Mouse (Mus musculus) liver, embryonic 11.5 days (tissue): ENCODE measurements around the gene Rprd2. TPM values are rescaled to one million over a fixed set of nuclear protein-coding genes. Genes with fewer than 3 reads are reported as not detected.
"Not testable (repeated sequence)": the region's sequence is repeated elsewhere in the genome, so short reads cannot be mapped to it uniquely, and the experiment has no call there.

Experiments
- ATAC-seq: fragments of 200-750 bp; cut with Nextera tagmentation; replicated peaks from 2 replicates; pipeline ENCODE4 v1.8.0; 2017; ENCODE audit warnings: moderate number of reproducible peaks, mild to moderate bottlenecking, moderate TSS enrichment, moderate library complexity; ENCODE audit not compliant: low FRiP score
- DNase-seq: peaks from one replicate; pipeline ENCODE4 v3.0.0-alpha.2; 2017; ENCODE audit warnings: low spot score
- H3K27ac ChIP-seq: fragments of 300-500 bp; sonication (generic); 2 replicates; pipeline ENCODE4 v1.5.1; 2014; ENCODE audit warnings: mild to moderate bottlenecking, low read depth, low read length, control low read depth
- H3K27me3 ChIP-seq: fragments of 300-500 bp; sonication (generic); replicated peaks from 2 replicates; pipeline ENCODE4 v1.6.1; 2014; ENCODE audit warnings: low read length, mixed read lengths; ENCODE audit not compliant: control insufficient read depth, insufficient read depth
- H3K36me3 ChIP-seq: fragments of 300-500 bp; sonication (generic); 2 replicates; pipeline ENCODE4 v1.6.1; 2014; ENCODE audit warnings: mild to moderate bottlenecking, low read length, moderate library complexity, mixed read lengths; ENCODE audit not compliant: control insufficient read depth, insufficient read depth
- H3K4me1 ChIP-seq: fragments of 300-500 bp; sonication (generic); replicated peaks from 2 replicates; pipeline ENCODE4 v1.6.1; 2014; ENCODE audit warnings: low read length, mixed read lengths; ENCODE audit not compliant: control insufficient read depth, insufficient read depth
- H3K4me2 ChIP-seq: fragments of 300-500 bp; sonication (generic); 2 replicates; pipeline ENCODE4 v1.6.1; 2014; ENCODE audit warnings: mild to moderate bottlenecking, control low read depth, moderate library complexity
- H3K4me3 ChIP-seq: fragments of 300-500 bp; sonication (generic); 2 replicates; pipeline ENCODE4 v1.5.1; 2014; ENCODE audit warnings: low read depth, low read length, control low read depth
- H3K9ac ChIP-seq: fragments of 300-500 bp; sonication (generic); 2 replicates; pipeline ENCODE4 v1.6.1; 2014; ENCODE audit warnings: low read depth, low read length, control low read depth
- H3K9me3 ChIP-seq: fragments of 300-500 bp; sonication (generic); 2 replicates; pipeline ENCODE4 v1.6.1; 2016; ENCODE audit warnings: low read length, inconsistent platforms, mixed read lengths; ENCODE audit not compliant: control insufficient read depth
- WGBS: fragments of 180-500 bp; shearing (Covaris S2); extraction: QIAGEN DNeasy Blood & Tissue Kit; methylation state at CpG from one replicate; pipeline ENCODE4 v1.1.7; 2014; 5-methylcytosine and 5-hydroxymethylcytosine counted together
- polyA plus RNA-seq: library from polyadenylated mRNA; unstranded; fragments of >200 nt; fragmentation: Nextera tagmentation; extraction: Ambion mirVana; gene quantifications from 2 replicates; pipeline ENCODE4 v1.2.1, GENCODE M21; 2014

Rprd2 gene
- polyA plus RNA-seq, 1 experiment from 2014 or later, result 18.8 TPM

DNA sequence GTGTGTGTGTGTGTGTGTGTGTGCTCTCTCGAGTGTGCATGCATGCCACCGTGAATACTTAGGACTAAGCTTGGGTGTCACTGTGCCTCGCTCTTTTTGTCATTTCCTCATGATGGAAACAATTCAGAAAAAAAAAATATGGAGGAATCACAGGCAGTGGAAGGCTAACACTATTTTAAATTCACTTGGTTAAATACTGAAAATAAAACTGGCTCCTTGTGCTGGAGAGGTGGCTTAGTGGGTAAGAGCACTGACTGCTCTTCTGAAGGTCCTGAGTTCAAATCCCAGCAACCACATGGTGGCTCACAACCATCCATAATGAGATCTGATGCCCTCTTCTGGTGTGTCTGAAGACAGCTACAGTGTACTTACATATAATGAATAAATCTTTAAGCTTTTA, 39.6 kb upstream of the Rprd2 start:
- not testable (repeated sequence) for H3K4me2 ChIP-seq, H3K9me3 ChIP-seq, H3K4me3 ChIP-seq, H3K36me3 ChIP-seq, H3K9ac ChIP-seq, H3K27ac ChIP-seq, DNase-seq, ATAC-seq, H3K27me3 ChIP-seq, H3K4me1 ChIP-seq
- WGBS, result 74% methylated on average over 3 of the region's 3 CpGs

DNA sequence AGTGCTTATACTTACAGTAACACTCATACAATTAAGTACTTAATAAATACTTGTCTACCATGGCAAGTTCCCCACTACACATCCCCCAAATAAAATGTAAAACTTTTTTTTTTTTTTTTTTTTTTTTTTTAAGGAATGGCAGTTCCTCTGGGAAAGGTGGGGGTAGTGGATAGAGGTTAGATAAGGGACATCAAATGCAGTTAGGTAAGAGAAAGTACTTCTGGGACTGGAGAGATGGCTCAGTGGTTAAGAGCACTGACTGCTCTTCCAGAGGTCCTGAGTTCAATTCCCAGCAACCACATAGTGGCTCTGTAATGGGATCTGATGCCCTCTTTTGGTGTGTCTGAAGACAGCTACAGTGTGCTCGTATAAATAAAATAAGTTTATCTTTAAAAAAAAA, 38.4 kb upstream of the Rprd2 start:
- not testable (repeated sequence) for H3K9ac ChIP-seq, H3K4me3 ChIP-seq, ATAC-seq, H3K4me2 ChIP-seq, H3K27ac ChIP-seq, H3K27me3 ChIP-seq, H3K9me3 ChIP-seq, DNase-seq
- peaks cover 10% of the 10 kb centered on the region for H3K36me3 ChIP-seq
- WGBS, result 96% methylated on average over 1 of the region's 1 CpGs
- peaks cover 11% of the 10 kb centered on the region; the same call in 1 of the 2 replicates for H3K4me1 ChIP-seq

DNA sequence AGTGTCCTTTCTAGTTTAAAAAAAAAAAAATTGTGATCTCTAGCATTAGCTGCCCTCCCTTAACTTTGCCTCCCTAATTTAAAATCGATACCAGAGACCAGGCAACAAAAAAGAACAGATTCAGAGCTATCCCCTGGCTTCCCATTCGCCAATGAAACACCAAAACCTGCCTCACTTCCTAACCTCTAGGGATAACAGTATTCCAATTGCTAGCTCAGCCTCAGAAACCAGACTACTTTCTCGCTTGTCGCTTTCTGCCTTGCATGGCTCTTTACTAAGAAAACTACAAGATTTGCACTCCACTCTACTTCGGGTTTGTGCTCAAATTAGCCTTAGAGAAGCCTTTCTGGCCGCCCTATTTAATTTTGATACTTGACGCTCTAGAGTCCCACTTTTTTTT, 37.5 kb upstream of the Rprd2 start:
- Histone ChIP-seq H3K27me3 (no peaks in the 10 kb centered on the region), H3K9me3 (no peaks in the 10 kb centered on the region), H3K27ac (peak overlapping the region; percentile 38), H3K36me3 (peaks cover 15% of the 10 kb centered on the region), H3K4me3 (peak overlapping the region; percentile 92), H3K4me1 (peaks cover 16% of the 10 kb centered on the region; the same call in 1 of the 2 replicates), H3K4me2 (peak overlapping the region; percentile 87), H3K9ac (peak overlapping the region; percentile 94)
- ATAC-seq, result no peak
- WGBS, result 31% methylated on average over 7 of the region's 7 CpGs
- no peak for DNase-seq

DNA sequence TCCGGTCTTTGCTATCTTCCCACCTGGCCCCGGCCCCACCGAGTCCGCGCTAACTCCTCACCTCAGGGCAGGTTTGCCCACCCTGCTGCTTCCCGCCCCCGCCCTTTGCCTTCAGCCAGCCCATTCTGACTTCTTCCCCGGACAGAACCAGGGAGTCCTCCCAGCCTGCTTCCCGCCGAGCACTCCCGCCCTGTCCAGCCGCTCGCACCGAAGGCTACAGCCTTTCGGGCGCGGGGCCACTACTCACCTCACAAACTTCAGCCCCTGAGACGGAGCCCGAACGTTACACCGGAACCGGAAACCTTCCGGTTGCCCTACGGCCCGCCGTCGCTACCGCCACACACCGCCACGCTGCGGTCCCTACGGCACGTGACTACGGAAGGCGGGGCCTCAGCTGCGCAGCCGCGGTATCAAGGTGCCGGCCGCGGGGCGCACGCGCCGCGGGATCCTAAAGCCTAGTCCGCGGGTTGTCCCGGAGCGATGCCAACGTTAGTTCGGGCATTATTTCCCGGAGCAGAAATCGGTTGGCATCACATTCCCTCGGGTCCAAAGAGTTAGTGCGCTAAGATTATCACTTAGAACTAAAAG, 36.9 kb upstream of the Rprd2 start, which contains the start of gene Prpf3:
Prpf3 (minus strand) TSS at position 384 of the 588 bp plus-strand sequence.
- peak within 1 kb of the TSS; percentile 38 for H3K27ac ChIP-seq
- peak; percentile 96 for ATAC-seq
- peaks cover 18% of the 10 kb centered on the region; the same call in 1 of the 2 replicates for H3K4me1 ChIP-seq
- H3K4me3 ChIP-seq, result peak within 1 kb of the TSS; percentile 92
- H3K4me2 ChIP-seq, result peak within 1 kb of the TSS; percentile 87
- H3K36me3 ChIP-seq, result peaks cover 15% of the 10 kb centered on the region
- under 1% methylated on average over 56 of the region's 56 CpGs for whole genome bisulfite sequencing
- no peaks in the 10 kb centered on the region for H3K9me3 ChIP-seq
- peak within 1 kb of the TSS; percentile 94 for H3K9ac ChIP-seq
- H3K27me3 ChIP-seq, result no peaks in the 10 kb centered on the region
- DNase-seq, result peak; percentile 92

DNA sequence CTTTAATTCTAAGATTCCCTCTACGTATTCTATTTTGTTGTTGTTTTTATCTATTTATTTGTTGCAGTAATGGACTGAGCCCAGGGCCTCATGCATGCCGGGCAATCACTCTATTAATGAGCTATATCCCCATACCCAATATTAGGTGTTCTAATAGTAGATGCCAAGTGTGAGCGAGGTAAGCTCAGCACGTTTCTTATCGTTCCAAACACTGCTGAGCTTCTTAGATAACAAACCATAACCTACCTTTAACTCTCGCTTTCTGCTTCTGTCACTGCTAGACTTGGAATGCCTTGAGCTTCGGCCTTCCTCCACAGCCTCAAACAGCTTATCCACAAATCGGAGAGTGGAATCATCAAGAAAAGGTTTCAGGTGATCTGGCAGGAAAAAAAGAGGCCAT, 32.7 kb upstream of the Rprd2 start:
- 0 out of 2 replicates have a peak overlapping the region, but pooled peaks have one; percentile 5 for H3K27ac ChIP-seq
- H3K9me3 ChIP-seq, result no peaks in the 10 kb centered on the region
- ATAC-seq (no peak), DNase-seq (no peak)
- H3K9ac ChIP-seq, result no peak overlapping the region
- peak overlapping the region; percentile 41; the same call in 1 of the 2 replicates for H3K4me2 ChIP-seq
- WGBS, result 70% methylated on average over 8 of the region's 8 CpGs
- peaks cover 48% of the 10 kb centered on the region for H3K36me3 ChIP-seq
- H3K4me3 ChIP-seq, result no peak overlapping the region
- H3K4me1 ChIP-seq, result peaks cover 18% of the 10 kb centered on the region; the same call in 1 of the 2 replicates
- H3K27me3 ChIP-seq, result no peaks in the 10 kb centered on the region

DNA sequence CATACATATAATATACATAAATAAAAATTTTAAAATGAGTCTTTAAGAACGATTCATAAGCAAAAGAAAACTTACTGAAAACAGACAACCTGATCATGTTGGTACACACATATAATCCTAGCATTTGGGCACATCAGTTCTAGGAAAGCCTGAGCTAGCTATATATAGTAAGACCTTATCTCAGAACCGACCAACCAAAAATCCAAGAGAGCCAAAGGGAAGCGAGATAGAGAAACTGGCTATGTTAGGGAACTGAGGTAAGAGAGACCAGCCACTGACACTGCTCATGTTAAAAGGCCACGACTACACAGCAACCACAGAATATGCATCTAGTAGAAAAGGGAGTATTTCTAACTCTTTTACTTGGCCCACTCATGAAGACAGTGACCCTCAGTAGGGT, 31.9 kb upstream of the Rprd2 start:
- H3K9me3 ChIP-seq, result no peaks in the 10 kb centered on the region
- ATAC-seq (peak; percentile 62; the same call in 1 of the 2 replicates), DNase-seq (no peak)
- H3K27me3 ChIP-seq, result no peaks in the 10 kb centered on the region
- H3K4me3 ChIP-seq, result no peak overlapping the region
- H3K4me2 ChIP-seq, result peak overlapping the region; percentile 41
- H3K36me3 ChIP-seq, result peaks cover 52% of the 10 kb centered on the region
- H3K27ac ChIP-seq, result 0 out of 2 replicates have a peak overlapping the region, but pooled peaks have one; percentile 5
- 51% methylated on average over 4 of the region's 4 CpGs for WGBS
- peaks cover 18% of the 10 kb centered on the region; the same call in 1 of the 2 replicates for H3K4me1 ChIP-seq
- no peak overlapping the region for H3K9ac ChIP-seq

DNA sequence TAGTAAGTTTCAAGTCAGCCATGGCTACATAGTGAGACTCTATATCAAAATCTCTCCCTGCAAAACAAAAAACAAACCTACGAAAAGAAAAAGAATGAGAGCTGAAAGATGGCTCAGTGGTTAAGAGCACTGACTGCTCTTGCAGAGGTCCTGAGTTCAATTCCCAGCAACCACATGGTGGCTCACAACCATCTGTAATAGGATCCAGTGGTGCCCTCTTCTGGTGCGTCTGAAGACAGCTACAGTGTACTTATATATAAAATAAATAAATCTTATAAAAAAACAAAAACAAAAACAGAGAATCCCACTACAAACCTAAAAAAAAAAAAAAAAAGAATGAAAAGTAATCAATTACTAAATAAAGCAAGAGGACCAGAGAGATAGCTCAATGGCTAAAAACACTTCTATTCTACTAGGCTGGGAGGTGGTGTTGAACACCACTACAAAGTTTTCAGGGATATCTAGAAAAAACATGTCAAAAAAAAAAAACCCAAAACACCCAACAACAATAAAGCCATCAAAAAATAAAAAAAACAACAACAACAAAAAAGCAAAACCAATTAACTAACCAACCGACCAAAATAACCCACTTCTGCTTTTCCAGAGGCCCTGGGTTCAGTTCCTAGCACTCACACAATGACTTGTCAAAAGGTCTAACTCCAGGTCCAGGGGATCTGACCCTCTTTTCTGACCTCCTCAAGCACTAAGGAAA, 24.0 kb upstream of the Rprd2 start:
- DNase-seq (no peak), ATAC-seq (no peak)
- 79% methylated on average over 3 of the region's 3 CpGs for WGBS
- no peaks in the 10 kb centered on the region for H3K27me3 ChIP-seq
- H3K4me2 ChIP-seq, result no peak overlapping the region
- no peak overlapping the region for H3K27ac ChIP-seq
- H3K36me3 ChIP-seq, result peaks cover 51% of the 10 kb centered on the region
- H3K9me3 ChIP-seq, result no peaks in the 10 kb centered on the region
- no peak overlapping the region for H3K9ac ChIP-seq
- H3K4me3 ChIP-seq, result no peak overlapping the region
- peaks cover 3% of the 10 kb centered on the region for H3K4me1 ChIP-seq

DNA sequence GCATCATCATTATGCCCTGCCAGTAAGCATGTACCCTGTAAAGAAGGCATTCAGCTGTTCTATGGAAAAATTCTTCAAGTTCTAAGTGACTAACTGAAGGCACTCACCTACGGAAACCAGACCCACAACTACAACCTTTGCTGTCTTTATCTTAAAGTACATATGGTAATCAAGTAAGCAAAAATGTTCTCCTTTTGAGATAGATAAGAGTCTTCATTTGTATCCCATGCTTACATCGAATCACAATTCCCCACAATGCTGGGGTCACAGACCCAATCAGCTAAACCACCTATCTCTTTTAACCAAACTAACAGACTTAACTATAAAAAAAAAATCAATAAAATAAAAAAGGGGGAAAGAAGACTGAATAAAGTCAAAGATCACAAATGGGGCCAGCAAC, 20.6 kb upstream of the Rprd2 start:
- Histone ChIP-seq H3K4me3 (no peak overlapping the region), H3K4me1 (peaks cover 3% of the 10 kb centered on the region), H3K4me2 (no peak overlapping the region), H3K27ac (no peak overlapping the region), H3K9me3 (no peaks in the 10 kb centered on the region), H3K27me3 (no peaks in the 10 kb centered on the region), H3K36me3 (peaks cover 38% of the 10 kb centered on the region), H3K9ac (no peak overlapping the region)
- WGBS, result 71% methylated on average over 2 of the region's 2 CpGs
- DNase-seq (no peak), ATAC-seq (no peak)
